8 mouse cellular contexts compared by ENCODE assay signal in genomic region chr7:70279927-70280642, GRCm38 (mm10).
A peak's percentile ranks its signal among the peaks of the same experiment; 100 is the strongest.
DNase-seq lines count a peak whose midpoint lies in the region; ATAC-seq and TF ChIP-seq lines count a peak whose summit lies in the region.

No protein-coding gene starts in this region.

- peak; percentile 20 for DNase-seq in lung, adult 2 months
- DNase-seq in lung, postnatal 25 days (ENCODE audit: low spot score) = no peak
- DNase-seq in forebrain, embryonic 11.5 days (ENCODE audit: low spot score) = peak; percentile 58
- peak; percentile 22 to 46 for DNase-seq in kidney, postnatal 4 days
- DNase-seq in spleen, postnatal 10 days (ENCODE audit: low spot score in 2 of 2) = no peak
- DNase-seq in layer of hippocampus, postnatal 25 days (ENCODE audit: extremely low spot score in 1 of 2, low spot score in 1 of 2) = no peak

- no peaks in the 10 kb centered on the region for H3K4me1 ChIP-seq in lung, adult 2 months (ENCODE audit: control insufficient read depth, insufficient read depth, low read length)
- peaks cover 16% of the 10 kb centered on the region for H3K4me1 ChIP-seq in forebrain, embryonic 11.5 days (replicated peaks; ENCODE audit: control insufficient read depth, insufficient read depth, low read length)
- peaks cover 19% of the 10 kb centered on the region for H3K4me1 ChIP-seq in neural tube, embryonic 15.5 days

- no peaks in the 10 kb centered on the region for H3K9me3 ChIP-seq in forebrain, embryonic 11.5 days (ENCODE audit: control insufficient read depth, low read length)
- no peaks in the 10 kb centered on the region for H3K9me3 ChIP-seq in neural tube, embryonic 15.5 days (replicated peaks)

- H3K4me3 ChIP-seq in lung, adult 2 months (replicated peaks; ENCODE audit: extremely low read depth, low read depth, low read length) = peak overlapping the region; percentile 23
- peak overlapping the region; percentile 5; the same call in 1 of the 2 replicates for H3K4me3 ChIP-seq in forebrain, embryonic 11.5 days (ENCODE audit: low read depth, low read length)
- H3K4me3 ChIP-seq in neural tube, embryonic 15.5 days (replicated peaks) = peak overlapping the region; percentile 12; the same call in 1 of the 2 replicates

- no peak for TF ChIP-seq CTCF in lung, adult 2 months (IDR thresholded peaks at IDR 0.05; ENCODE audit: insufficient read depth, low read length)

- TF ChIP-seq POLR2A in lung, adult 2 months (IDR thresholded peaks at IDR 0.05; ENCODE audit: borderline replicate concordance, extremely low read depth, low read depth, low read length) = no peak

- H3K36me3 ChIP-seq in forebrain, embryonic 11.5 days (ENCODE audit: control insufficient read depth, insufficient read depth, low read length) = no peaks in the 10 kb centered on the region
- H3K36me3 ChIP-seq in neural tube, embryonic 15.5 days = no peaks in the 10 kb centered on the region

- H3K27ac ChIP-seq in forebrain, embryonic 11.5 days (ENCODE audit: low read depth, low read length) = no peak overlapping the region
- no peak overlapping the region for H3K27ac ChIP-seq in neural tube, embryonic 15.5 days (replicated peaks)

- H3K27me3 ChIP-seq in forebrain, embryonic 11.5 days (ENCODE audit: control insufficient read depth, insufficient read depth, low read length) = peaks cover 66% of the 10 kb centered on the region
- H3K27me3 ChIP-seq in neural tube, embryonic 15.5 days (replicated peaks) = peaks cover 83% of the 10 kb centered on the region

- no peak for ATAC-seq in forebrain, embryonic 11.5 days (replicated peaks; ENCODE audit: low FRiP score)
- no peak for ATAC-seq in neural tube, embryonic 15.5 days (ENCODE audit: low FRiP score)
- no peak for ATAC-seq in monocyte, adult 5-6 weeks (replicated peaks; ENCODE audit: insufficient number of reproducible peaks, low FRiP score, low TSS enrichment, poor library complexity, severe bottlenecking)

- 4% methylated on average over 31 of the region's 31 CpGs for WGBS in lung, adult 2 months
- WGBS in forebrain, embryonic 11.5 days = under 1% methylated on average over 31 of the region's 31 CpGs
- under 1% methylated on average over 31 of the region's 31 CpGs for WGBS in neural tube, embryonic 15.5 days

- peak overlapping the region; percentile 38 for H3K4me2 ChIP-seq in forebrain, embryonic 11.5 days (ENCODE audit: low read depth, low read length, severe bottlenecking)
- H3K4me2 ChIP-seq in neural tube, embryonic 15.5 days = peak overlapping the region; percentile 42

- peak overlapping the region; percentile 39 for H3K9ac ChIP-seq in forebrain, embryonic 11.5 days (ENCODE audit: low read length)
- H3K9ac ChIP-seq in neural tube, embryonic 15.5 days (replicated peaks) = no peak overlapping the region

Comparison
In these comparisons a context has a peak if more than half of its experiments do, and no peak if none do; other contexts are left out.
1. DNase-seq: peak in lung, adult 2 months (single experiment), forebrain, embryonic 11.5 days (single experiment) and kidney, postnatal 4 days (2 of 2); none in lung, postnatal 25 days (single experiment), spleen, postnatal 10 days (0 of 2) and layer of hippocampus, postnatal 25 days (0 of 2).
2. Peak in every context shown above with its lines, with median percentiles within 50 percentile points of each other: H3K4me3 ChIP-seq.